Mouse (Mus musculus): ENCODE measurements at regions not wholly inside any gene's neighbourhood (a gene's known extent, or its start where the extent isn't known, plus 50 kb on each side); places are given as distances from the start of the nearest gene placed in this dataset.

DNA sequence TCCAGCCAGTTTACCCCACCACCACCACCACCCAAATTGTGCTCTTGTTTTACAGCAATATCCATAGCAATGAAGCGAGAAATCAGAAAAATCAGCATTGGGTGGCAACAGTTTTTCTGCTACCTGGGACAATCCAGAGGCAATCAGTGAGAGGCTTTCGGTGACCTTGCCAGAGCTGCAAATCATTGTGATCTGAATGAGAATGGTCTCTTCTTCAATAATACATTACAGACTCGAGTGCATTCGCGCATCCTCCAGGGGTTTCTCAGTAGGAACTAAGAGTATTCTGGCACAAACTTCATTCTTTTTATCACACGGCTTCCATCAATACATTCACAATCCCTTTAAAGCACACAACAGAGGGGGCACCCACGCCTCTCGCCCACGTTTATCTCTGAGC is 91.2 kb downstream of the Srek1 start:
- DNase-seq (ENCODE audit: low spot score) = no peak

- no peak for DNase-seq (ENCODE audit: low spot score)
Observed at GRCm38 (mm10) chr13:103680740-103681139, 93.7 kb downstream of the Srek1 start.

DNA sequence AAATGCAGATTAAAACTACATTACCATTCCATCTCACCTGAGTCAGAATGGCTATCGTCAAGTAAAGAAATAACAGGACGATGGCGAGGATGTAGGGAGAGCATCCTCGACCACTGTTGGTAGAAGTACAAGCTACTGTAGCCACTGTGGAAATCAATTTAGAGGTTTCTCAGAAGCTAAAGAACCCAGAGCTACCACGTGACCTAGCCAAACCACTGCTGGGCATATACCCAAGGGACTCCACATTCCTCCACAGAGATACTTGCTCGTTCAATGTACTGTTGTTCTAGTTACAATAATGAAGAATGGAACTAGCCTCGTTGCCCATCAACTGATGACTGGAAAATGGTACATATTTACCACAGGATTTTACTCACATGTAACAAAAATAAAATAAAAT is 94.4 kb downstream of the Srek1 start:
- no peak for DNase-seq (ENCODE audit: low spot score)

- no peak for DNase-seq (ENCODE audit: low spot score)
Observed at GRCm38 (mm10) chr13:103676831-103677230, 97.6 kb downstream of the Srek1 start.

GRCm38 (mm10) chr13:103676221-103676620 is 98.2 kb downstream of the Srek1 start:
- DNase-seq (ENCODE audit: low spot score) = no peak

DNA sequence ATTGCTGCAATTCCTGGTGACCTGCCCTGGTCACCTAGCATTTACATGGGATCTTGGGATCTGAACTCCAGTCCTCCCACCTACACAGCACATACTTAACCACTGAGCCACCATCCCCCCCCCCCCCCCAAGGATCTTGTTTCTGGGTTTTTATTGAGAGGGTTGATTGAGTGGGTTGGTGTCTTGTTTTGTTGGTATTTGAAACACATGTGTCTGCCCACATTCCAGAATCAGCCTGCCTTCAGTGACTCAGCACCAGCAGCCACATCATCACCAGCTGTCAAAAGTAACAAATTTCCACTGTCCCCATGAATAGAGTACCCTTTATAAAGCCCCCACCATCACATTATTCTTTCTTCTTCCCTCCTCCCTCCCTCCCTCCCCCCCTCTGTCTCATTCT is 103.8 kb downstream of the Srek1 start:
- DNase-seq (ENCODE audit: low spot score) = no peak

- DNase-seq (ENCODE audit: low spot score) = no peak
Observed at GRCm38 (mm10) chr13:103669856-103670255, 104.6 kb downstream of the Srek1 start.

GRCm38 (mm10) chr13:103667749-103668148 is 106.7 kb downstream of the Srek1 start:
- no peak for DNase-seq (ENCODE audit: low spot score)

DNA sequence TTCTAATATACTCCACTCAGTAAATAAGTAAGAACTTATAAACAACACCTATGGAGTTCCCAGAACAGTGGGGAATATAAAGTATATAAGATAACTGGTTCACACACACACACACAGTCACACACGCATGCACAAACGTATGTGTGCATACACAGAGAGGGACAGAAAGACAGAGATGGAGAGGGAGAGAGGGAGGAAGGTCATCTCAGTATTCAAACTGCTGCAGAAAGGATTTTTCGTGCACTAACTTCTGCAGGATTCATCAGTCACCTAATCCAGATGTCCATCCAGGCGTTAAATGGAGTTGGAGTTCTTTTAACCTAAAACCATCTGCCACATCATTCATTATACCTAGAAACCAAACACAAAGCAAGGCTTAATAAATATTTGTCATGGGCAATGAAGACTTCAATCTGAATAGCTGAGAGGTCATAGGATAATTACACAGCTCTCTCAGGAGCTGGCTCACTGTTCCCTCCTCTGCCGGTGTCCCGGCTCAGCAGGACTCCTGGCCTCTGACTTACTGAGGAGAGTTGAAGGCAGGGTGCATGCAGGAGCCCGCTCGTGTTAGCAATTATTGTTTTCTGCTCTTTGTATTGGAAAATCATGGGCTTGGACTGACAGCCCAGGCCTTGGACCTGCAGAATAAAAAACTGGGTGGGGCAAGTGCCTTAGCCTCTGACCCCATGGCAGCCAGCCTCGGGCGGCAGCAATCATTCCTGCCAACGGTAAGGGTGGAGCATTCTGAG is 114.0 kb downstream of the Srek1 start:
- no peak for DNase-seq (ENCODE audit: low spot score)

GRCm38 (mm10) chr13:103655966-103656365 is 118.4 kb downstream of the Srek1 start:
- no peak for DNase-seq (ENCODE audit: low spot score)

DNA sequence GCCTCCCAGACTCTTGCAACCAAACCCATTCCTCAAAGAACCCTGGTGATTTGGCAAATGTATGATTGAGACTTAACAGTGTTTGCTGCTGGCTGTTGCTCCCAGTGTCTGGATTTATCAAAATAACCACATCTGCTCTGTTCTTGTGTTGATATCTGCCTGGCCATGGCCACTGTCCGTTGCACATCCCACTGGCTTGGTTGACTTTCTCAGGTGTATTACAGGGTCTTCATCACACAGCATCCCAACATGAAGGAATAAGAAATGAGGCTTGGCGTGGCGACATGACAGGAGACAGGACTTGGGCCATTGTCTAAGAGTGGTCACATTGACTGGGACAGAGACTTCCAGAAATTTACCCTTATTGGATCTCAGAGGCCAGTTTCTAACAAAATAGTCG is 121.2 kb downstream of the Srek1 start:
- DNase-seq (ENCODE audit: low spot score) = no peak

DNA sequence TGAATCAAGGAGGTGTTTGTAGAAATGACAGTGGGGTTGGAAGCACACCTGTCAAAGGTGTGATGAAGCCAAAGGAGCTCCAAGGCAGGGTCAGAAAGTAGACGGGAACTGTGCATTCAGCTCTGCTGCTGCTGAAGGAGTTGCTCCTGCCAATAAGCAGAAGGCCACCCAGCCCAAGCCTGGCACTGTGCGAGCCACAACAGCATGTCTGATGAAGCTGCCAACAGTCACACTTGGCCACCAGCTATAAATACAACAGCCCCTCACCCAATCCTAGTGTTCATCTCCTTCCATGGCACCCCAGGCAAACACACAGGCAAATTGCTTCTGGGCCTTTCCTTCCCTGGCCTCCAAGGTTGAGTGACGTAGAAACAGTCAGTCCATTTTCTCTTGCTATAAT is 125.0 kb downstream of the Srek1 start:
- no peak for DNase-seq (ENCODE audit: low spot score)

DNA sequence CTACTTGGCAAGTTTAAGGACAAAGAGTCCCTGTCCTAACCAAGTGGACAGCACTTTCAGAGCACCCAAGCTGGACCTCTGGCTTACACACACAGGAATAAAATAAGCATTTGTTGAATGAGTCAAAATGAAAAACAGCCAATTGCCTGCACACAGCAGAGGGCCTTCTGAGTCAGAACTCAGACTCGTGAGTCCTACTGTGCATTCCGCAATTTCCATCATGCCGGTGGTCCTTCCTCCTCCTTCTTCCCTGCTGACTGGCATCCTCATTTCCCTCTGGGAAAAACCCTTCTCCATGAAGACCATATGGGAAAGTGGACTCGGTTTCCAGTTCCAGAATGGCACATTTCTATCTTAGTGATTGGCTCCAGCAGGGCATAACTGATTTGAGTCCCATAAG is 126.4 kb downstream of the Srek1 start:
- no peak for DNase-seq (ENCODE audit: low spot score)

DNA sequence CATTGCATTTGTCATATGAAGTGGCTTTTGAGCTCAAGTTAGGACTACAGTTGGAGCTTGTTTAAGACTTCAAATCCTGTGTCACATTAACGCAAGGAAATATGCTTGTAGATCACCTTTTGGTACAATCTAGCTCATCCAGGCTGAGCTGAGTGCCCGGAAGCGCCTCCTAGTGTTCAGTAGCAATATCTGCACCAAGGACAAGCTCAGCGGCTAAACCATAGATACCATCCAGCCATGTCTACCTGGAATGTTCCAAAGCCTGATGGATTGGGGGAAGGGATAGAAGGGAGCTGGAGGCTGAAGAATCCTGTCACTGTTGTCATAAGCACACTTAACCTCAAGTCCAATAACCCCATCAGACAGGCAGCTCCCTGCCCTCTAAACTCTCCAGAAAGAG is 128.4 kb downstream of the Srek1 start:
- no peak for DNase-seq (ENCODE audit: low spot score)

- DNase-seq (ENCODE audit: low spot score) = peak; percentile 24
Observed at GRCm38 (mm10) chr13:103643993-103644722, 130.2 kb downstream of the Srek1 start.

- no peak for DNase-seq (ENCODE audit: low spot score)
Observed at GRCm38 (mm10) chr13:103643486-103643885, 130.9 kb downstream of the Srek1 start.

GRCm38 (mm10) chr13:103642542-103643375 is 131.6 kb downstream of the Srek1 start:
- no peak for DNase-seq (ENCODE audit: low spot score)

DNA sequence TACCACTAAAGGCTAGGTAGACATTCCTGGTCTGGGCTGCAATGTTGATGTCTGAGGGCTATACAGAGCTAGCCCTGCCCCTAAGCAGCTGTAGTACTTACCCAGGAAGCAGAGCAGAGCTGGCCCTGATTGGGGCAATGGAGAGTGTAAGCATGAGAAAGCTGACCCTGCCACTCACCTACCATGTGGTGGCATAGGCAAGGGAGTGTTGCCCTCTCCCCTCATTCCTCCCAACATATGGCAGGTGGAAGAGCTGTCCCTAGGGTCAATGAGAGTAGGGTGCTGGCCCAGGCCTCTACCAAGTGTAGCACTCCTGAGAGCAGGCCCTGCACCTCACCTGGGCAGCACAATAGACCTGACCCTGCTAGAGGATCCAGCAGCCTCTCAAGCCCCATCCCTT is 136.4 kb downstream of the Srek1 start:
- DNase-seq (ENCODE audit: low spot score) = no peak

GRCm38 (mm10) chr13:103637414-103637813 is 137.0 kb downstream of the Srek1 start:
- no peak for DNase-seq (ENCODE audit: low spot score)

DNA sequence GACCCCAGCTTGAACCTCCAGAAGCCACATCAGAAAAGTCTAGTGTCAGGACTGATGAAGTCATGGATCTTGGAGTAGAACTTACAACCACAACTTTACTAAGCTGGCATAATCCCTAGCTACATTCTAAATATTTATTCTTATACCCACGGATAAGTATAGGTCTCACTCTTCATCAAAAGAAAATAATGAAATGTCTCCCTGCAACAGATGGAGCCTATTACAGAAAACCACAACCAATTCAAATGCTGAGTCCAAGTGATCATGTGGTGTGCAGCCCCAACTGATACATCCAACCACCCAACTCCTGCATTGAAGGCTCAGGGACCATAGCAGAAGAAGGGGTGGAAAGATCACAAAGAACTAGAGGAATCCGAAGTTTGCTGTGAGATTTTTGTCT is 137.8 kb downstream of the Srek1 start:
- no peak for DNase-seq (ENCODE audit: low spot score)

DNA sequence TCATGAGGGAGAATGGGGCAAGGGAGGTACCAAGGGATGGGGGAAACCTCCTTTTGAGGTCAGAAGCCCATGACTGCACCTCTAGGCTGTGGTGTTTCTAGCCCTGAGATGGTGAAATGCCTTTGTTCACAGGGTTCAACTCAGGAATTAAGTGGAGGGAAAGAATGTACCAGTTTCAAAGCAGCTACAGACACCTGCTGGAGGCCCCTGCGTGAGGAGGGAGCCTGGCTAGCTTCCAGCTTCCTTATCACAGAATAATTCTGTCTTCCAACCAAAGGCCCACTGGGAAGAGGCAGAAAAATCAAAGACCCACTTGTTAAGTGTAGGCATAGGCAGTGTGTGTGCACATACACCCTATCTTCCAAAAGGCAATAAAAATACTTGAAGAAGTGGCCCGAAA is 150.6 kb downstream of the Srek1 start:
- no peak for DNase-seq (ENCODE audit: low spot score)

DNA sequence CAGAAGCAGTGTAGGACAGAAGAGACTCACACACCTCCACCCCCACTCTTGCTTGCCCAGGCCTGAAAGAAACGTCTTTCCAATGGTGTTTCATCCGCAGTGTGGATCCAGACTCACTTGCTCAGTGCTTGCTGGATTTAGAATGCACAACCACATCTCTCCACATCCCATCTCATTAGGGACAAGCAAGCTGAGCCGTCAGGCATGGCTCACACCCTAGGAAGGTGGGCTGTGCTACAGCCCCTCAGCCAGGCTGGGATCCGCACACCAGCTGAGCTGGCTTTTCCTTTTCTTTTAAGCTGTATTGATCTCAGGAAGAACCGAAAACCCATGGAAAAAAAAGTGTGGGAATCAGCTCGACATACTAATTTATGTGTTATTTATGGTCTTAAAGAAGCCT is 151.1 kb downstream of the Srek1 start:
- DNase-seq (ENCODE audit: low spot score) = no peak

DNA sequence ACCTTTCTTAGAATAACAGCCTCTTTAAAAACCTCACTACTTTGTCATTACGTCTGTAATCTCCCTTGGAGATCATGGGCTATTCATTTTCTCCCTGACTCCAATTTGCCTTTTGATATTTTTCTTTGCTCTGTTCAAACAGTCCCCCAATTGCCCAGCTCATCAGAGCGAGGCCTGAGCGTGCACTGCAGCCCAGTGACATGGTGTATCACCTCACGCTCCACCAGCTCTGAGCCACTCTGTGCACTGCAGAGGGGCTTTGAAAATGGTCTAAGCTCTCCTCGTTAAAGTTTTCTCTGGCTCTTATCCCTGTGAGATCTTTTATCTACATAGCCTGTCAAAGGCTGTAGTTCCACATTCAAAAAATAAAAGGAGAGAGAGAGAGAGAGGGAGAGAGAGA is 152.1 kb downstream of the Srek1 start:
- no peak for DNase-seq (ENCODE audit: low spot score)

Measured in layer of hippocampus, adult 9-10 months (tissue).